Mouse (Mus musculus): ENCODE data around the gene Ryr2. TPM values are rescaled to one million over a fixed set of nuclear protein-coding genes. Genes with fewer than 3 reads are reported as not detected.

The Ryr2 gene
- polyA plus RNA-seq, 1 experiment from 2014 or later = 0.12 TPM

- Histone ChIP-seq H3K36me3 (no peaks in the 10 kb centered on the region), H3K4me3 (replicated peaks) (no peak overlapping the region), H3K4me1 (replicated peaks) (no peaks in the 10 kb centered on the region), H3K27me3 (0 out of 2 replicates have a peak, but pooled peaks cover 6% of the 10 kb centered on the region), H3K4me2 (no peak overlapping the region), H3K27ac (no peak overlapping the region), H3K9ac (no peak overlapping the region), H3K9me3 (replicated peaks) (no peaks in the 10 kb centered on the region)
- DNase-seq (no peak), ATAC-seq (ENCODE audit: low read depth) (no peak)
- WGBS (ENCODE audit: insufficient replicate concordance) = 70% methylated on average over 8 of the region's 8 CpGs
These were observed 8.8 kb upstream of the Ryr2 start for GRCm38 (mm10) chr13:12115551-12115950.

GRCm38 (mm10) chr13:12114816-12115215 lies 8.1 kb upstream of the Ryr2 start:
- Histone ChIP-seq H3K36me3 (no peaks in the 10 kb centered on the region), H3K4me2 (no peak overlapping the region), H3K4me1 (replicated peaks) (no peaks in the 10 kb centered on the region), H3K4me3 (replicated peaks) (no peak overlapping the region), H3K27ac (no peak overlapping the region), H3K27me3 (0 out of 2 replicates have a peak, but pooled peaks cover 7% of the 10 kb centered on the region), H3K9me3 (replicated peaks) (no peaks in the 10 kb centered on the region), H3K9ac (no peak overlapping the region)
- ATAC-seq (ENCODE audit: low read depth) (no peak), DNase-seq (no peak)
- WGBS (ENCODE audit: insufficient replicate concordance) = 48% methylated on average over 1 of the region's 1 CpGs

GRCm38 (mm10) chr13:12108955-12109354 lies 2.2 kb upstream of the Ryr2 start:
- H3K27me3 ChIP-seq = peaks cover 57% of the 10 kb centered on the region
- H3K27ac ChIP-seq = no peak overlapping the region
- WGBS (ENCODE audit: insufficient replicate concordance) = 25% methylated on average over 1 of the region's 1 CpGs
- H3K4me2 ChIP-seq = no peak overlapping the region
- H3K4me1 ChIP-seq (replicated peaks) = peaks cover 9% of the 10 kb centered on the region
- no peaks in the 10 kb centered on the region for H3K36me3 ChIP-seq
- ATAC-seq (ENCODE audit: low read depth) = peak; percentile 60; the same call in 1 of the 2 replicates
- no peak overlapping the region for H3K4me3 ChIP-seq (replicated peaks)
- H3K9me3 ChIP-seq (replicated peaks) = no peaks in the 10 kb centered on the region
- DNase-seq = no peak
- H3K9ac ChIP-seq = no peak overlapping the region

GRCm38 (mm10) chr13:12105830-12106628 lies 716 bp downstream of the Ryr2 start:
- H3K4me1 ChIP-seq (replicated peaks) = peaks cover 9% of the 10 kb centered on the region
- no peak overlapping the region for H3K9ac ChIP-seq
- DNase-seq (no peak), ATAC-seq (ENCODE audit: low read depth) (peak; percentile 30; the same call in 1 of the 2 replicates)
- peak overlapping the region; percentile 56 for H3K4me3 ChIP-seq (replicated peaks)
- H3K4me2 ChIP-seq = peak overlapping the region; percentile 76
- H3K9me3 ChIP-seq (replicated peaks) = no peaks in the 10 kb centered on the region
- H3K36me3 ChIP-seq = no peaks in the 10 kb centered on the region
- under 1% methylated on average over 67 of the region's 67 CpGs for WGBS (ENCODE audit: insufficient replicate concordance)
- peaks cover 71% of the 10 kb centered on the region for H3K27me3 ChIP-seq
- H3K27ac ChIP-seq = no peak overlapping the region

GRCm38 (mm10) chr13:12105231-12105829 lies 1.4 kb downstream of the Ryr2 start:
- no peak for DNase-seq
- no peak for ATAC-seq (ENCODE audit: low read depth)
- Histone ChIP-seq H3K4me3 (replicated peaks) (peak overlapping the region; percentile 56; the same call in 1 of the 2 replicates), H3K4me1 (replicated peaks) (peaks cover 14% of the 10 kb centered on the region), H3K9ac (no peak overlapping the region), H3K27ac (no peak overlapping the region), H3K4me2 (peak overlapping the region; percentile 76), H3K9me3 (replicated peaks) (no peaks in the 10 kb centered on the region), H3K27me3 (peaks cover 69% of the 10 kb centered on the region), H3K36me3 (no peaks in the 10 kb centered on the region)
- WGBS (ENCODE audit: insufficient replicate concordance) = 10% methylated on average over 16 of the region's 17 CpGs

- no peak for DNase-seq
- no peak for ATAC-seq (ENCODE audit: low read depth)
- H3K4me1 ChIP-seq (replicated peaks) = peaks cover 24% of the 10 kb centered on the region
- H3K27ac ChIP-seq = no peak overlapping the region
- no peak overlapping the region for H3K4me3 ChIP-seq (replicated peaks)
- WGBS (ENCODE audit: insufficient replicate concordance) = 48% methylated on average over 1 of the region's 1 CpGs
- H3K4me2 ChIP-seq = no peak overlapping the region
- H3K9ac ChIP-seq = no peak overlapping the region
- no peaks in the 10 kb centered on the region for H3K9me3 ChIP-seq (replicated peaks)
- H3K27me3 ChIP-seq = peaks cover 65% of the 10 kb centered on the region
- no peaks in the 10 kb centered on the region for H3K36me3 ChIP-seq
These were observed 2.4 kb downstream of the Ryr2 start for GRCm38 (mm10) chr13:12104318-12104717.

- peaks cover 59% of the 10 kb centered on the region for H3K27me3 ChIP-seq
- 58% methylated on average over 3 of the region's 3 CpGs for WGBS (ENCODE audit: insufficient replicate concordance)
These were observed 3.7 kb downstream of the Ryr2 start for GRCm38 (mm10) chr13:12103017-12103416.

GRCm38 (mm10) chr13:12099446-12099845 lies 7.3 kb downstream of the Ryr2 start:
- peak; percentile 50 for DNase-seq
- Histone ChIP-seq H3K4me3 (replicated peaks) (no peak overlapping the region), H3K4me2 (peak overlapping the region; percentile 5; the same call in 1 of the 2 replicates), H3K9ac (0 out of 2 replicates have a peak overlapping the region, but pooled peaks have one; percentile 22), H3K27ac (peak overlapping the region; percentile 69), H3K9me3 (replicated peaks) (no peaks in the 10 kb centered on the region), H3K36me3 (no peaks in the 10 kb centered on the region), H3K4me1 (replicated peaks) (peaks cover 35% of the 10 kb centered on the region), H3K27me3 (peaks cover 23% of the 10 kb centered on the region)
- 38% methylated on average over 3 of the region's 3 CpGs for WGBS (ENCODE audit: insufficient replicate concordance)
- peak; percentile 94 for ATAC-seq (ENCODE audit: low read depth)

More at GRCm38 (mm10) chr13:12103017-12103416, 3.7 kb downstream of the Ryr2 start:
- H3K9me3 ChIP-seq (replicated peaks) = no peaks in the 10 kb centered on the region
- DNase-seq (no peak), ATAC-seq (ENCODE audit: low read depth) (no peak)
- H3K4me2 ChIP-seq = no peak overlapping the region
- no peaks in the 10 kb centered on the region for H3K36me3 ChIP-seq
- peaks cover 37% of the 10 kb centered on the region for H3K4me1 ChIP-seq (replicated peaks)
- H3K9ac ChIP-seq = no peak overlapping the region
- H3K27ac ChIP-seq = no peak overlapping the region
- no peak overlapping the region for H3K4me3 ChIP-seq (replicated peaks)

- DNase-seq (no peak), ATAC-seq (ENCODE audit: low read depth) (peak; percentile 54)
- Histone ChIP-seq H3K4me2 (peak overlapping the region; percentile 5; the same call in 1 of the 2 replicates), H3K4me3 (replicated peaks) (no peak overlapping the region), H3K9me3 (replicated peaks) (no peaks in the 10 kb centered on the region), H3K9ac (0 out of 2 replicates have a peak overlapping the region, but pooled peaks have one; percentile 22), H3K27me3 (peaks cover 18% of the 10 kb centered on the region), H3K36me3 (no peaks in the 10 kb centered on the region), H3K27ac (peak overlapping the region; percentile 65), H3K4me1 (replicated peaks) (peaks cover 39% of the 10 kb centered on the region)
- WGBS (ENCODE audit: insufficient replicate concordance) = 60% methylated on average over 1 of the region's 1 CpGs
These were observed 7.8 kb downstream of the Ryr2 start for GRCm38 (mm10) chr13:12098981-12099380.

GRCm38 (mm10) chr13:12096382-12096932 lies 10.3 kb downstream of the Ryr2 start:
- Histone ChIP-seq H3K4me3 (replicated peaks) (no peak overlapping the region), H3K27ac (no peak overlapping the region), H3K4me2 (no peak overlapping the region), H3K9ac (no peak overlapping the region), H3K4me1 (replicated peaks) (peaks cover 47% of the 10 kb centered on the region), H3K27me3 (peaks cover 5% of the 10 kb centered on the region; the same call in 1 of the 2 replicates), H3K9me3 (replicated peaks) (no peaks in the 10 kb centered on the region), H3K36me3 (no peaks in the 10 kb centered on the region)
- 71% methylated on average over 3 of the region's 3 CpGs for WGBS (ENCODE audit: insufficient replicate concordance)
- no peak for DNase-seq
- no peak for ATAC-seq (ENCODE audit: low read depth)

- H3K27me3 ChIP-seq = no peaks in the 10 kb centered on the region
- no peak overlapping the region for H3K4me3 ChIP-seq (replicated peaks)
- H3K36me3 ChIP-seq = no peaks in the 10 kb centered on the region
- DNase-seq = no peak
- no peaks in the 10 kb centered on the region for H3K9me3 ChIP-seq (replicated peaks)
- H3K27ac ChIP-seq = no peak overlapping the region
- ATAC-seq (ENCODE audit: low read depth) = no peak
- no peak overlapping the region for H3K9ac ChIP-seq
- no peak overlapping the region for H3K4me2 ChIP-seq
- peaks cover 35% of the 10 kb centered on the region for H3K4me1 ChIP-seq (replicated peaks)
- 27% methylated on average over 7 of the region's 7 CpGs for WGBS (ENCODE audit: insufficient replicate concordance)
These were observed 12.2 kb downstream of the Ryr2 start for GRCm38 (mm10) chr13:12094569-12094968.

All from liver, embryonic 13.5 days (tissue).